Mouse (Mus musculus): ENCODE data around the gene Nosip.
A peak's percentile ranks its signal among the peaks of the same experiment; 100 is the strongest.
"Not testable (repeated sequence)": the region's sequence is repeated elsewhere in the genome, so short reads cannot be mapped to it uniquely, and the experiment has no call there.

Gene Nosip

GRCm38 (mm10) chr7:45119780-45120709 lies 57.8 kb downstream of the Nosip start:
- no peak for DNase-seq

DNA sequence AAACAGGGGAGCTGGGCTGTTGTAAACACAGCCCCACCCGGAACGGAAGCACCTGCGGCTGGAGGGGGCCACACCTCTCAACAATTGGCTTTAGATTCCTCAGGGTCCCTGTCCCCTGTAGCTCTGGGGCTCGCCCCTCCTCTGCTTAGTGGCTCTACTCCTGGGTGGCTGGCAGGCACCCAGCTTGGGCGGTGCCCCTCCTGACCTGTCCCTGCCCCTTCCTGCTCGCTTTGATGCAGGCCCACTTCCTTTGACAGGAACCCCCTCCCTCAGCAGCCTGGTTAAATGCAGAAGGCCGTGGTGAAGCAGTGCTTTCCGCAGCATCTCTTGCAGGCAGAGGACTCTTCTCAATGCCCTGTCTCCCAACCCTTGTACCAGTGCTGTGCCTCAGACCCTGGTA lies 59.2 kb downstream of the Nosip start:
- peak; percentile 72 for DNase-seq

GRCm38 (mm10) chr7:45121966-45122365 lies 59.7 kb downstream of the Nosip start:
- DNase-seq = no peak

- no peak for DNase-seq
Measured at GRCm38 (mm10) chr7:45122561-45123185, 60.4 kb downstream of the Nosip start.

DNA sequence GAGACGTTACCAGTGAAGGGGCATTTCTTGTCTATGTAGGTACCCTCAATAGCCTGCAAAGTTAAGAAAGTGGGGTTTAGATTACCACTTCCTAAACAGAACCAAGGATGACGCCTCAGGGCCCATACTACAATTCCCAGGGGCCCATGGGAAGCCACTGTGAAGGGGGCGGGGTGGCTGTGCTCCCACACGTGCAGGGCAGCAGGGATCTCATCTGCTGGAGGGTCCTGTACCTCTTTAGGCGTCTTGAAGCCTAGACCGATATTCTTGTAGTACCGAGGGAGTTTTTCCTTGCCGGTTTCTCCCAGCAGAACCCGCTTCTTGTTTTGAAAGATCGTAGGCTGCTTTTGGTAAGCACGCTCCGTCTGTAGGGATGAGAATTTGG lies 60.9 kb downstream of the Nosip start:
- no peak for DNase-seq

DNA sequence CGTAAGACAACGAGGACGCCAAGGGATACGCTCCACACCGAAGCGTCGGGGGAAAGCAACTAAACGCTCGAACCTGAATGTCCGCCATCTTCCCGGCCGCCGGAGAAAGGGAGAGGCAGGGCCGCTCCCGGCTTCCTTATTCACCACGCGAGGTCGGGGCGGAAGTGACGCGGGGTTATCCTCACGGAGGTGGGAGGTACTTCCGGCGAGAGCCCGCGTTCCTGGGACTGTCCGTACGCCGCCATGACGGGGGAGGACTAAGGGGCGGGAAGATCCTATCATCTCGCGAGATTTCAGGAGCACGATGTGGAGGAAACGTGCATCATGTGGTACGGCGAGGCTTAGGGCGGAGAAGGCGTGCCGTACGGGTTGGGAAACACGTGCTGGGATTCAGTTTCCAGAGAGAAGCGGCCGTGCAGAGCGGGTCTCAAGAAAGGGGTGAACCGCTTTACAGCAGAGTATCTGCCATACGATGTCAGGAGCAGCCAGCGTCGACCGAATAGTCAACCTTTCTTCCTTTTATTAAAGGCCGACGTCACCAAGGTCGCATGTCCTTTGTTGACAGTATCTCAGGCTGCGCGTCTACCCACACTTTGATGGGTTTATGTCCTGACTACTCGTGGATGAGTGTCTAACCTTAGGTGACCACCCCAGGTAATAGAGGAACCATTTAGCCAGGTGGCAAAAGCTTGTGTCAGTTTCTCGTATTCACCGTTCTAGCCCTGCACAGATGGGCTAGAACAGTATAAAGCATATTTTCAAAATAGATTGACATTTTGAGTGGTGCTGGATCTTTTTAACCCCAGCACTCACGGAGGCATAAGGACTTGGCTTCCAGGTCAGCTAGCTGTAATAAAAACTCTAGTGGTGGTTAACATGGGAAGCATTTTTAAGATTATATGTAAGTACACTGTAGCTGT lies 62.3 kb downstream of the Nosip start, which contains the start of gene Rps11:
TSS of gene Rps11 (minus strand) at position 216 of the 920 bp plus-strand sequence.
- peak; percentile 99 for DNase-seq

DNA sequence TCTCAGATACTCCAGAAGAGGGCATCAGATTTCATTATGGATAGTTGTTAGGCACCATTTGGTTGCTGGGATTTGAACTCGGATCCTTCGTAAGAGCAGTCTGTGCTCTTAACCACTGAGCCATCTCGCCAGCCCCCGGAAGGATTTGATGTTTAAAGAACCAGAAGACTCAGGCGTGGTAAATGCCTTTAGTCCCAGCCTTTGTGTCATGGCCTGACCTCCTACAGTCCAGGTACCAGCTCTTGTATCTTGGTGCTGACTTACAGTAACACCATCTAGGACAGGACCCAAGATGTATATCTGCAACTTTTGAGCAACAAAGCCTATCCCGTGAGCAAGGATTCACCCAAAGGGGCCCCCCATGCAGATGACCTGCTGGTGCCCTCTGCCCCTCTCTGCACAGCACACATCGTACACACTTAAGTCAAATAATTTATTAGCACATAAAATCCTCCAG lies 62.9 kb downstream of the Nosip start:
- no peak for DNase-seq

DNA sequence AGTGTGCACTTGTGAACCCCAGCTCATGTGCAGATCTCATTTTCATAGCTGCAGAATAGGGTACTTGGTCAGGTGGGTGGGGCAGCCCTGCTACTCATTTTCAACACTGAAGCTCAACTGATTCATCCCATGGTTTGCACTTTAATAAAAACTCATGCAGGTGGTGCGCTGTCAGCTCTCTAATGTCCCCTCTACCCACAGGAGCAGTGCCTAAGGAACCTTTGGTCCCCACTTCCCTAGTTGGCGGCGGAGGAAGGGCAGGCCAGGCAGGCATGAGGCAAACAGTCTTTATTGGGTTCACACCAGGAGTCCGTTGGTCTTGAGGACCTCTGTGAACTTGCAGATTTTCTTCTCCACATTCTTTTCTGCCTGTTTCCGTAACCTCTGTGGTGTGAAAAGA lies 63.4 kb downstream of the Nosip start:
- not testable (repeated sequence) for DNase-seq

DNA sequence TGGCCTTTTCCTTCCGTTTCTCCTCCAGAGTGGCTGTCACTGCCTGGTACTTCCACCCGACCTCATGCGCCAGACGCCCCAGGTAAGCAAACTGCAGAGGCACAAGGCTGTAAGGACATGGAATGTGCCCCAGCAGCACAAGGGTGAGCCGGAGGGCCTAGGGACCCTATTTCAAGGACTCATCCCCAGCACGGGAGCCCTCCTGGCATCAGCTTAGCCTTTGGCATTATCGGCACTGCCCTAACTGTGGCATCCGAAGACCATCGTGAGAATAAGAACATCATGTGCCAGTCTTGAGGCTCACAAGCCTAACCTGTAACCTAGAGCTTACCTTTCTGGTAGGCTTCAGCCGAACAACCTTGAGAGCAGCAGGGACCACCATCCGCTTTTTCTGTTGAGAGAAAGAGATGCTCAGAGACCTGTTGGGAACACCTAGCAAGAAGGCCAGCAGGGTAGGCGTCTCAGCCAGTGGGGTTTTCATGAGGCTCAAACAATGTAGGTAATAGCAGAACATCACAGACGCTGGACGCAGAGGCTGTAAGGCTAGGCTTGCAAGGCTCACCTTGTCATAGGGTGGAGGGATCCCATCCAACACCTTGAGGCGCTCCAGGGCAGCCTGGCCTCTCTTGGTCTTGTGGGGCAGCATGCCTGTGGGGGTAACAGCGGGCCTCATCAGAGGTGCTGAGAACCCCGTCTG lies 64.1 kb downstream of the Nosip start:
- no peak for DNase-seq

GRCm38 (mm10) chr7:45126844-45127699 lies 64.8 kb downstream of the Nosip start:
- DNase-seq = no peak

Data from lung, postnatal 14 days (tissue).